8 mouse cellular contexts compared by ENCODE assay signal in the genomic region with DNA sequence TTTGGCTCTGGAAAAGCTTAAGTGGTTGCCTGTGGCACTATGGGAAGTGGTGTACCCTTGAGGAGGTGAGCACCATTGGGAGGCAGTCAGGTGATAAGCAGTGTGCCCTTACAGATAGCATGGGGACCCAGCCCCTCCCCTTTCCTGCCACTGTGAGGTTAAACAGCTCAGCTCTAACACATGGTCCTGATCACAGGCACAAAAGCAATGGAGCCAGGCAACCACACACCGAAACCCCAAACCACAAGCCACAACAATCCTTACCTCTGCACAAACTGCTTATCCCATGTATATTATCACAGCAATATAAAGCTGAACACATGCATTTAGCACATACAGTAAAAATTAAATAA.
DNase-seq lines count a peak whose midpoint lies in the region; ATAC-seq lines count a peak whose summit lies in the region.

No protein-coding gene starts in this region.

- ATAC-seq in inflammation-experienced regulatory T-cells, adult 6 months, result peak; percentile 39
- peak; percentile 40; the same call in 1 of the 2 replicates for ATAC-seq in neutrophil, adult 5-6 weeks (ENCODE audit: extremely low read depth, insufficient number of reproducible peaks, low FRiP score, poor library complexity, severe bottlenecking)

- intact Hi-C loops in gastrocnemius, postnatal 36 days (cut with DNase I), result loop anchor here (10.0 kb wide), 1 partner anchor 284 kb away; a partner anchor contains a TSS

- DNase-seq in kidney, adult 9 months, result peak; percentile 16
- no peak for DNase-seq in kidney, postnatal 14 days
- DNase-seq in MEL-GATA-1-ER (ENCODE audit: extremely low read depth, low read depth), result peak; percentile 69
- DNase-seq in gastrocnemius, postnatal 36 days, result no peak
- no peak for DNase-seq in urinary bladder, adult 2 months (ENCODE audit: low spot score)
- DNase-seq in layer of hippocampus, adult 11-12 months (ENCODE audit: low spot score), result no peak

Comparison
In these comparisons a context has a peak if more than half of its experiments do, and no peak if none do; other contexts are left out.
1. DNase-seq: peak in kidney, adult 9 months (single experiment) and MEL-GATA-1-ER (single experiment); none in kidney, postnatal 14 days (single experiment), gastrocnemius, postnatal 36 days (0 of 2), urinary bladder, adult 2 months (single experiment) and layer of hippocampus, adult 11-12 months (single experiment).